Mouse (Mus musculus) liver, embryonic 14.5 days (tissue): Measurements from ENCODE around the gene Ppan. TPM values are rescaled to one million over a fixed set of nuclear protein-coding genes. Genes with fewer than 3 reads are reported as not detected.

Experiments
- ATAC-seq: fragments of 200-750 bp; cut with Nextera tagmentation; 2 replicates; pipeline ENCODE4 v1.8.0; 2017; ENCODE audit warnings: moderate number of reproducible peaks, mild to moderate bottlenecking, moderate library complexity; ENCODE audit not compliant: insufficient read depth
- DNase-seq, 3 experiments: peaks; one replicate each; pipeline ENCODE4 v3.0.0-alpha.2; 2012 to 2013; ENCODE audit warnings: low read depth in 3 of 3, low spot score in 3 of 3
- H3K27ac ChIP-seq: fragments of 300-500 bp; sonication (generic); 2 replicates; pipeline ENCODE4 v1.5.1; 2014; ENCODE audit warnings: moderate library complexity, mild to moderate bottlenecking, control low read depth, inconsistent platforms
- H3K27me3 ChIP-seq: fragments of 300-500 bp; sonication (generic); 2 replicates; pipeline ENCODE4 v1.6.1; 2014; ENCODE audit warnings: mild to moderate bottlenecking, low read length, moderate library complexity; ENCODE audit not compliant: control insufficient read depth, insufficient read depth
- H3K36me3 ChIP-seq: fragments of 300-500 bp; sonication (generic); replicated peaks from 2 replicates; pipeline ENCODE4 v1.6.1; 2014; ENCODE audit warnings: low read depth; ENCODE audit not compliant: control insufficient read depth, insufficient read depth
- H3K4me1 ChIP-seq, 2 experiments: fragments of 200-500 bp in 1 of 2; fragments of 300-500 bp in 1 of 2; sonication (generic) in 1 of 2; replicated peaks; 2 replicates each; pipeline ENCODE4 v1.6.1; 2012 to 2014; ENCODE audit warnings: antibody characterized with exemption in 1 of 2, inconsistent platforms in 1 of 2, low read length in 1 of 2; ENCODE audit not compliant: control insufficient read depth in 2 of 2, insufficient read depth in 2 of 2
- H3K4me2 ChIP-seq: fragments of 300-500 bp; sonication (generic); 2 replicates; pipeline ENCODE4 v1.6.1; 2014; ENCODE audit warnings: low read depth, mild to moderate bottlenecking, control low read depth, moderate library complexity
- H3K4me3 ChIP-seq, 2 experiments: fragments of 200-500 bp in 1 of 2; fragments of 300-500 bp in 1 of 2; sonication (generic) in 1 of 2; 2 replicates each; pipeline ENCODE4 v1.5.1; 2012 to 2014; ENCODE audit warnings: low read depth in 2 of 2, low read length in 2 of 2, mild to moderate bottlenecking in 2 of 2, control low read depth in 1 of 2, inconsistent platforms in 1 of 2, moderate library complexity in 1 of 2; ENCODE audit not compliant: insufficient read depth in 1 of 2
- H3K9ac ChIP-seq: fragments of 300-500 bp; sonication (generic); replicated peaks from 2 replicates; pipeline ENCODE4 v1.6.1; 2014; ENCODE audit warnings: mild to moderate bottlenecking, control low read depth, moderate library complexity
- H3K9me3 ChIP-seq: fragments of 300-500 bp; sonication (generic); 2 replicates; pipeline ENCODE4 v1.6.1; 2016; ENCODE audit warnings: low read length, mixed read lengths; ENCODE audit not compliant: control insufficient read depth
- CTCF ChIP-seq: IDR thresholded peaks from 2 replicates; pipeline ENCODE4 v1.5.1; 2016; ENCODE audit warnings: antibody characterized with exemption, low read depth, control low read depth
- EP300 ChIP-seq: IDR thresholded peaks from 2 replicates; pipeline ENCODE4 v1.6.1; 2016; ENCODE audit warnings: antibody characterized with exemption, low read depth
- WGBS: fragments of 180-500 bp; shearing (Covaris S2); extraction: QIAGEN DNeasy Blood & Tissue Kit; methylation state at CpG from one replicate; pipeline ENCODE4 v1.1.7; 2014; ENCODE audit not compliant: insufficient replicate concordance; 5-methylcytosine and 5-hydroxymethylcytosine counted together
- polyA plus RNA-seq, 2 experiments: library from polyadenylated mRNA; depleted of rRNA in 1 of 2; stranded (reverse) in 1 of 2; unstranded in 1 of 2; fragments of >200 nt; fragmentation: Nextera tagmentation in 1 of 2; extraction: Ambion mirVana in 1 of 2; gene quantifications; 2 replicates each; pipeline versions ENCODE4 v1.2.1 to v1.2.3; 2012 to 2014

Gene Ppan
- polyA plus RNA-seq, 2 experiments, result 50.2 to 84.8 TPM

GRCm38 (mm10) chr9:20857131-20857530 lies 30.8 kb upstream of the Ppan start:
- Histone ChIP-seq H3K27me3 (no peaks in the 10 kb centered on the region), H3K9ac (no peak overlapping the region), H3K9me3 (no peaks in the 10 kb centered on the region), H3K4me3 (no peak overlapping the region), H3K4me1 (peaks cover 0 to 5% of the 10 kb centered on the region in 2 experiments; a peak in 2 of 4 replicates), H3K27ac (no peak overlapping the region), H3K4me2 (no peak overlapping the region), H3K36me3 (no peaks in the 10 kb centered on the region)
- no peak for TF ChIP-seq CTCF
- WGBS, result 5% methylated on average over 6 of the region's 6 CpGs
- ATAC-seq, result no peak
- peak; percentile 56 to 58 (median 57) for DNase-seq

GRCm38 (mm10) chr9:20859926-20860325 lies 28.0 kb upstream of the Ppan start:
- Histone ChIP-seq H3K9ac (no peak overlapping the region), H3K4me2 (no peak overlapping the region), H3K4me1 (peaks cover 0 to 6% of the 10 kb centered on the region in 2 experiments; a peak in 2 of 4 replicates), H3K4me3 (no peak overlapping the region), H3K9me3 (no peaks in the 10 kb centered on the region), H3K27me3 (no peaks in the 10 kb centered on the region), H3K27ac (no peak overlapping the region), H3K36me3 (no peaks in the 10 kb centered on the region)
- DNase-seq (no peak), ATAC-seq (no peak)
- no peak for TF ChIP-seq EP300
- TF ChIP-seq CTCF, result peak; percentile 17; the same call in 1 of the 2 replicates
- 28% methylated on average over 6 of the region's 6 CpGs for WGBS

- H3K4me3 ChIP-seq, result no peak overlapping the region
Observed at GRCm38 (mm10) chr9:20861821-20862220, 26.2 kb upstream of the Ppan start.

GRCm38 (mm10) chr9:20862225-20862624 lies 25.8 kb upstream of the Ppan start:
- TF ChIP-seq EP300 (no peak), CTCF (no peak)
- H3K4me3 ChIP-seq, result no peak overlapping the region
- no peak overlapping the region for H3K9ac ChIP-seq
- H3K4me1 ChIP-seq, result peaks cover 0 to 6% of the 10 kb centered on the region in 2 experiments; a peak in 2 of 4 replicates
- no peaks in the 10 kb centered on the region; the same call in 1 of the 2 replicates for H3K27me3 ChIP-seq
- DNase-seq, result no peak
- no peaks in the 10 kb centered on the region for H3K9me3 ChIP-seq
- no peak overlapping the region for H3K4me2 ChIP-seq
- H3K36me3 ChIP-seq, result no peaks in the 10 kb centered on the region
- 36% methylated on average over 4 of the region's 4 CpGs for WGBS
- no peak overlapping the region for H3K27ac ChIP-seq
- no peak for ATAC-seq

More at GRCm38 (mm10) chr9:20861821-20862220, 26.2 kb upstream of the Ppan start:
- H3K9me3 ChIP-seq, result no peaks in the 10 kb centered on the region
- no peaks in the 10 kb centered on the region; the same call in 1 of the 2 replicates for H3K27me3 ChIP-seq
- H3K27ac ChIP-seq, result no peak overlapping the region
- TF ChIP-seq EP300 (no peak), CTCF (peak; percentile 81)
- no peak overlapping the region for H3K9ac ChIP-seq
- ATAC-seq (no peak), DNase-seq (no peak)
- WGBS, result 8% methylated on average over 4 of the region's 4 CpGs
- H3K4me2 ChIP-seq, result no peak overlapping the region
- H3K4me1 ChIP-seq, result peaks cover 0 to 6% of the 10 kb centered on the region in 2 experiments; a peak in 2 of 4 replicates
- no peaks in the 10 kb centered on the region for H3K36me3 ChIP-seq

DNA sequence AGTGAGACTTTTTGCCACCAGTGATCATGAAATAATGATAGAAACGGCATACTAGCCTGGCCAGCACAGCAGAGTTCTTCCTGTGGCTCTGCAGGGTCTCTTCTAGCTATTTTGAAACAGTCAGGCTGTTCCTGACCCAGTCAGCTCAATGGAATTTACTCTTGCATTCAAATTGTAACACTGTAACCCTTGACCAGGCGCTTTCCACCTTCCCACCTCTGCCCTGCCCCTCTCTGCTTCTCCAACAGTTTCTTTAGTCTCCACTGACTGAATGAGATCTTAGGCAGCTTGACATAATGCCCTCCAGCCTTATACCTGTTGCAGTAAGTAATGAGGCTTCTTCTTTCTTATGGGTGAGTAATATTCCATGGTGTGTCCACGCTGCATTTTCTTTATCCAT lies 21.1 kb upstream of the Ppan start:
- TF ChIP-seq CTCF, result no peak
- no peak for TF ChIP-seq EP300
- Histone ChIP-seq H3K4me2 (no peak overlapping the region), H3K4me3 (no peak overlapping the region), H3K9ac (no peak overlapping the region), H3K36me3 (no peaks in the 10 kb centered on the region), H3K27me3 (peaks cover 14% of the 10 kb centered on the region), H3K9me3 (no peaks in the 10 kb centered on the region), H3K27ac (no peak overlapping the region), H3K4me1 (peaks cover 0 to 5% of the 10 kb centered on the region in 2 experiments; a peak in 2 of 4 replicates)
- no peak for ATAC-seq
- 35% methylated on average over 3 of the region's 3 CpGs for WGBS
- no peak for DNase-seq
